Mouse (Mus musculus) cerebellum, adult 8-10 months (tissue): ENCODE measurements around the gene Map3k20.

Experiments
- DNase-seq: peaks from one replicate; pipeline ENCODE4 v3.0.0; 2022

Map3k20 gene

GRCm38 (mm10) chr2:72281971-72282370 is 3.5 kb upstream of the Map3k20 start:
- DNase-seq, result no peak

- no peak for DNase-seq
Measured at GRCm38 (mm10) chr2:72282733-72283132, 2.7 kb upstream of the Map3k20 start.

- DNase-seq, result no peak
Measured at GRCm38 (mm10) chr2:72284689-72285088, 748 bp upstream of the Map3k20 start.

- DNase-seq, result peak; percentile 22
Measured at GRCm38 (mm10) chr2:72285888-72286661, 638 bp downstream of the Map3k20 start.

- DNase-seq, result no peak
Measured at GRCm38 (mm10) chr2:72287142-72287541, 1.7 kb downstream of the Map3k20 start.

- DNase-seq, result no peak
Measured at GRCm38 (mm10) chr2:72288932-72289534, 3.6 kb downstream of the Map3k20 start.

- no peak for DNase-seq
Measured at GRCm38 (mm10) chr2:72291103-72291502, 5.7 kb downstream of the Map3k20 start.

GRCm38 (mm10) chr2:72292573-72292972 is 7.1 kb downstream of the Map3k20 start:
- DNase-seq, result no peak

- no peak for DNase-seq
Measured at GRCm38 (mm10) chr2:72294994-72295393, 9.6 kb downstream of the Map3k20 start.

- no peak for DNase-seq
Measured at GRCm38 (mm10) chr2:72296984-72297715, 11.7 kb downstream of the Map3k20 start.

- DNase-seq, result no peak
Measured at GRCm38 (mm10) chr2:72297716-72298082, 12.3 kb downstream of the Map3k20 start.

- DNase-seq, result no peak
Measured at GRCm38 (mm10) chr2:72298406-72298805, 13.0 kb downstream of the Map3k20 start.

- DNase-seq, result no peak
Measured at GRCm38 (mm10) chr2:72301194-72301916, 15.9 kb downstream of the Map3k20 start.

- no peak for DNase-seq
Measured at GRCm38 (mm10) chr2:72305738-72306137, 20.3 kb downstream of the Map3k20 start.

- DNase-seq, result no peak
Measured at GRCm38 (mm10) chr2:72308351-72308750, 22.9 kb downstream of the Map3k20 start.

GRCm38 (mm10) chr2:72308981-72309380 is 23.5 kb downstream of the Map3k20 start:
- no peak for DNase-seq

- no peak for DNase-seq
Measured at GRCm38 (mm10) chr2:72311486-72311885, 26.0 kb downstream of the Map3k20 start.

GRCm38 (mm10) chr2:72313312-72313711 is 27.9 kb downstream of the Map3k20 start:
- DNase-seq, result no peak

GRCm38 (mm10) chr2:72318421-72318820 is 33.0 kb downstream of the Map3k20 start:
- no peak for DNase-seq

- no peak for DNase-seq
Measured at GRCm38 (mm10) chr2:72319028-72319798, 33.8 kb downstream of the Map3k20 start.

GRCm38 (mm10) chr2:72320661-72321060 is 35.2 kb downstream of the Map3k20 start:
- no peak for DNase-seq

GRCm38 (mm10) chr2:72321591-72321990 is 36.2 kb downstream of the Map3k20 start:
- no peak for DNase-seq
